Mouse (Mus musculus) embryo, embryonic 11.5 days (tissue): ENCODE measurements around the gene Dclre1a.

Source experiments
- DNase-seq: peaks from one replicate; pipeline ENCODE4 v3.0.0-alpha.2; 2012; ENCODE audit warnings: low read depth, low spot score

Gene Dclre1a

GRCm38 (mm10) chr19:56484630-56485375 lies 63.2 kb downstream of the Dclre1a start:
- no peak for DNase-seq
